Mouse (Mus musculus) ES-Bruce4 (cell line): ENCODE data around the gene Map4.

Experiments used
- CTCF ChIP-seq: IDR thresholded peaks from one replicate; pipeline ENCODE4 v1.8.1; 2011; ENCODE audit warnings: low read depth, low read length
- EP300 ChIP-seq: IDR thresholded peaks from 2 replicates; pipeline ENCODE4 v1.6.1; 2011; ENCODE audit warnings: low read depth, low read length; ENCODE audit not compliant: insufficient read depth
- POLR2A ChIP-seq: IDR thresholded peaks from one replicate; pipeline ENCODE4 v1.8.1; 2011; ENCODE audit warnings: low read length; ENCODE audit not compliant: insufficient read depth

GRCm38 (mm10) chr9:110121424-110121823 is 190.2 kb downstream of the Map4 start:
- TF ChIP-seq EP300 (no peak), CTCF (no peak), POLR2A (no peak)
